Mouse (Mus musculus) yolk sac, embryonic 10.5 days (tissue): ENCODE measurements around the gene Dynlt1b.
A peak's percentile ranks its signal among the peaks of the same experiment; 100 is the strongest.
"Not testable (repeated sequence)": the region's sequence is repeated elsewhere in the genome, so short reads cannot be mapped to it uniquely, and the experiment has no call there.

Experiments used
- DNase-seq: peaks from one replicate; pipeline ENCODE4 v3.0.0-alpha.2; 2017; ENCODE audit warnings: low spot score

The Dynlt1b gene

DNA sequence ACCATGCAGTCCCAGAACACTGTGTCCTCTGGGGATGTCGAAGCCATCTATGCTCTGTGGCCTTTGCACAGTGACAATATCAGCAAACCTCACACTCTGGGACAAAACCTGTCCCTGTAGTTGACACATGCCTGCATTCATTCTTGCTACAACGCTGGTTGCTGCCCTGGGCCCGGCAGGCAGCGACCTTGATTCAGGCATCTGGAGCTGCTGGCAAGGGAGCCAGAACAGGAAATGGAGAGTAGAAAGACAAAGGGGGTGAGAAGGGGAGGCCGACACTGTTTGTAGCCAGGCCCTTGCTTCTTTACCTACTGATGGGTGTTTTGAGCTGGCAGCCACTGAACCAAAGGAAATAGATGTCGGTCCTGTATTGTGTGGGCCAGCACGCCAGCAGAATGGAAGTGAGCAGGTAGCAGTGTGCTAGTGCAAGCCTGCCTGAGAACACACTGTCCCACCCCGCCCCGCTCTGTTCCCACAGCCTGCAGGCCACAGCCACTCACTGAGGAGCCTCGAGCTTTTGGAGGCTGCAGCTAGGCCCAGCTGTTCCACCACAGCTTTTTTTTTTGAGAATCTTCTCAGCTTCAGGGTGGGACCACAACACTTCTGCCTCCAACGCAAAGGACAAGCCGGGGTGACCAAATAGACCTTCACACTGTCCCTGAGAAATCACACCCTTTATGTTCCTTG is 5.5 kb upstream of the Dynlt1b start:
- not testable (repeated sequence) for DNase-seq

DNA sequence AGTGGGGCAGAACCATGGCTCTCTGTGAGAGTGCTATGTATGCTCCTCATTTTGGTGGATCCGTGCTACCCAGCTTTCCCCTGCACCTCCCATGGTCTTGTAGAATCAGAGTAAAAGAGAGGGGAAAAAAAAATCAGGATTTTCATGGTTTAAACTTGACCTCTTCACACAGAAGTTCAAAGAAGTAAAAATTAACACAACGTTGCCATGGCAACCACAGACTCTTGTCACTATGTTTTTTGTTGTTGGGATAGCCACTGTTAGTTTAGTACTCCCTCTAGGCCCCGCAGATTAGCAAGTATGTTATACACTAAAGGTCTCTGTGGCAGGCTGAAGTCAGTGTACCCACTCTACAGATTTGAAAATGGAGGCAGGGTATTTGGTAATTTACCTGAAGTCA is 4.6 kb upstream of the Dynlt1b start:
- not testable (repeated sequence) for DNase-seq

DNA sequence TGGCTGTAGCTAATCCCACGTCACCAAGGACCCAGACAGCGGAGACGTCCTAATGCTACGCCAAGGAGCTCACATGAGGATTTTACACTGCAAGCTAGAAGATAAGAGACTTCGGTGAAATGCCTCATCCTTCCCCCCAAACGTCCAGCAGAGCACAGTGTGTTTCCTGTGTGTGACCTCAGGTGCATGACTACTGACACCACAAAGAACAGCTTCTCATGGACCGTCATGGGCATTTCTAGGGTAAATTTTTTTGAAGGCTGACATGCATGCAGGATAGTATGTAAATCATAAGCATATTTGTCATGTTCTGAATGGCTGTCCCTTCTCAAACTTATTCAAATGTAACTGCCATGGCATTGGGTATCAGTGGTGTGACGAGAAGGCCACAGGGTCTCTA is 3.0 kb upstream of the Dynlt1b start:
- DNase-seq = not testable (repeated sequence)

DNA sequence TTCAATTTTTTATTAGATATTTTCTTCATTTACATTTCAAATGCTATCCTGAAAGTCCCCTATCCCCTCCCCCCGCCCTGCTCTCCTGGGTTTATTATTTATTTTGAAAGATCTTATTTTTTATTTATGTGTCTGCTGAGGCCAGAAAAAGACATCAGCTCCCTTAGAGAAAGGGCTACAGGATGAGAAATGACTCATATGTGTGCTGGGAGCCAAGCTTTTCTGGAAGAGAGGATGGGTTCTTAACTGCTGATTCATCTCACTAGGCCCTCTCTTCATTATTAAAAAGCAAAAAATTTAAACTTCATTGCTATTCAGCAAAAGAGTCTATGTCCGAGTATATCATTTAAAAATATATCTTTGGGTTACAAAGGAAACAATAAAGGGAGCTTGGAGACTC is 986 bp upstream of the Dynlt1b start:
- not testable (repeated sequence) for DNase-seq

DNA sequence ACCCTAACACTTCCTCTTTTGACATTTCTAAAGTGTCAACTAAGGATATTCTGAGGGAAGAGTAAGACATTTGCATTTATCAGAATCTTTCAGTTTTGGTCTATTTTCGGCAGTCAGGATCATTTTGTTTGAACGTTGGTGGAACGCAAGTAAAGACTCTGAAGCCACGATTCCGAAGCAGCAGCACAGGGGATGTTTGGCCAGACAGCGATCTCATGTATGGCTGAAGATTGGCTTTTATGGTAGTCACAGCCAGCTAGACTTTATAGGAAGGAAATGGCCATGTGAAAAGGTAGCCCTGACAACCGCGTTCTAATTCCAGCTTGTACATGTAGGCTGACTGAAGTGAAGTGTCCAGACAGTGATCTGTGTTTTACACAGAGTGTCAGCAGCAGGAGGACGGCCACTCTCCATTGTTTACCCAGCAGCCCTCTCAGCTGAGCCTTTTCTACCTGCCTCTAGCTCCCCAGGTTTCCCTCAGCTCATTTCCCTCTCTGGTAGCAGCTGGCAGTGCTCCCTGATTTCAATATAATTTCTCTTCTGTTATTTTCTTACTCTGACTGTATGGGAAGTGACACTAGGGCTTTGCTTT is 594 bp downstream of the Dynlt1b start:
- not testable (repeated sequence) for DNase-seq

- not testable (repeated sequence) for DNase-seq
Observed at GRCm38 (mm10) chr17:6432456-6432855, 2.5 kb downstream of the Dynlt1b start.

DNA sequence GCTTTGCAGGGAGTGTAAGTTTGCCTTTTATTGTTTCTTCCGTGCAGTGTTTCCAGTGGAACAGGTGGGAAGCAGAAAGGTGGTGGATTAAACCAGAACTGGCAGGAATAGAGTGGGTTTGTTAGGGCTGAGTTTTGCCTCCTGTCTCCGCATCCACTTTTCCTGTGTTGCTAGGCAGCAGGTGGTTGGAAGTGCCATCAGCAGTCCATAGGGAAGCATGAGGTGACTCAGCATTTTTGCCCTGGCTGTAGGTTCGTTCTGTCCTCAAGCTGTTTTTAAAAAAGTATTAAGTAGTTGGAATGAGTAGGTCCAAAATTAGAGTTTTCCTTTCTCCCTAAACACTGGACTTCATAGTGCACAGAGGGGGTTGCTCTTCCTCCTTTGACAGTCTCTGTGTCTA is 3.8 kb downstream of the Dynlt1b start:
- DNase-seq = not testable (repeated sequence)

GRCm38 (mm10) chr17:6438080-6438479 is 8.2 kb downstream of the Dynlt1b start:
- DNase-seq = not testable (repeated sequence)

GRCm38 (mm10) chr17:6439913-6440312 is 10.0 kb downstream of the Dynlt1b start:
- DNase-seq = not testable (repeated sequence)

GRCm38 (mm10) chr17:6440493-6441077 is 10.7 kb downstream of the Dynlt1b start:
- not testable (repeated sequence) for DNase-seq

GRCm38 (mm10) chr17:6441254-6441653 is 11.3 kb downstream of the Dynlt1b start:
- DNase-seq = not testable (repeated sequence)

DNA sequence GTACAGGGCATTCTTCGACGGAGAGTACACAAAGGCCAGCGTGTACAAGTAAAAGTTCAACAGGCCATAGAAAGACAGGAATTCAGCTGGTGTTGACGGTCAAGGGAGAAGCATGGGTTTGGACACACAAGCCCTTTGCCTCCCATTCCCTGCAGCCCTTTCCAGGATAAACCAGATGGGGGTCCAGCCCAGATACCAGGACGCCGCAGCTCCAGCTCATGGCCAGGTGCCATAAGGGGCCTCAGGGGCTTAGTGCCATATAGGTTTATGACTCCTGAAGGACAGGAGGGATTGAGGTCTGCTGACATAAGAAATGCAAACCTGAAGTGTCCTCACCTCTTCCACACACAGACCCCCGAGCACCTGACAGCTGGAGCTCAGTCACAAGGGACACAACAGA is 12.6 kb downstream of the Dynlt1b start:
- DNase-seq = not testable (repeated sequence)

DNA sequence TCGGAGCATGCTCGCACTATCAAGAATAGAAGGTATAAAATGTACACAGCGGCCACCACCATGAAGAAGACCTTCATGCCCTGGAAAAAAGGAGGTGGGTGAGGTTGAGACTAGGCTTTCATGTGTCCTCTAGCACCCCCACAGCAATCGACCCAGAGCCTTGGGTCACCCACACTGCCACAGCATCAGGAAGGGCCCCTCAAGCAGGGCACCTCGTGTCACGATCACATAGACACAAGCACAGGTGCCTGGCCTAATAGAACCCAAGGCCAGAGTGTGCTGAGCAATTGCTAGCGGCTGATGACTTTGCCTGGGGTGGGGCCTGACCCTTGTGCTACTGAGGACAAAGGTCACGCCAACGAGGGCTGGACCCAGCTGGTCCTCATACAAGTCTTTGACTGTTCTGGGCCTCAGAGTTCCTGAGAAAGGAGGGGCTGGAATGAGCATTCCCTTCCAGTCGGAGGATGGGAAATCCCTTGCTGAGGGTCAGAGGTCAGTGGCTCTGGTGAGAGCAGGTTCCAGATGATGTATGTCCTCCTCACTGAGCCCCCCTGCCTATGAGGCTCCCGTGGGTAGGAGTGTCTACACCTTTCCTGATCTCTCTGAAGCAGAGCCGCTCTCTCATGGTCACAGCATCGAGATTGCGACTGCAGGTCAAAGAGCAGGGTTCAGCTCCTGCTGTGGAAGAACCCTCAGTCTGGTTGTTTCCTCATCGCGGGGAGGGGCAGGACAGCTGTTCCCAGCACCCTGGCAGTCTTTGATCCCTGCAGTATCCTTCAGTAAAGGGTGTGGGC is 16.1 kb downstream of the Dynlt1b start:
- peak; percentile 44 for DNase-seq

- peak; percentile 51 for DNase-seq
Observed at GRCm38 (mm10) chr17:6448293-6448692, 18.4 kb downstream of the Dynlt1b start.

GRCm38 (mm10) chr17:6449166-6449565 is 19.3 kb downstream of the Dynlt1b start:
- not testable (repeated sequence) for DNase-seq

GRCm38 (mm10) chr17:6451205-6451604 is 21.3 kb downstream of the Dynlt1b start:
- DNase-seq = not testable (repeated sequence)

- not testable (repeated sequence) for DNase-seq
Observed at GRCm38 (mm10) chr17:6452689-6453088, 22.8 kb downstream of the Dynlt1b start.

- DNase-seq = not testable (repeated sequence)
Observed at GRCm38 (mm10) chr17:6454703-6455102, 24.8 kb downstream of the Dynlt1b start.

- not testable (repeated sequence) for DNase-seq
Observed at GRCm38 (mm10) chr17:6455883-6456282, 26.0 kb downstream of the Dynlt1b start.

- DNase-seq = not testable (repeated sequence)
Observed at GRCm38 (mm10) chr17:6456614-6457402, 26.9 kb downstream of the Dynlt1b start.

GRCm38 (mm10) chr17:6461083-6461595 is 31.2 kb downstream of the Dynlt1b start:
- DNase-seq = not testable (repeated sequence)
